Mouse (Mus musculus): ENCODE results near the gene Cbs. TPM values are rescaled to one million over a fixed set of nuclear protein-coding genes. Genes with fewer than 3 reads are reported as not detected.

Gene Cbs
- polyA plus RNA-seq, 2 experiments from 2014 or later: 0.05 TPM; not detected in 1

DNA sequence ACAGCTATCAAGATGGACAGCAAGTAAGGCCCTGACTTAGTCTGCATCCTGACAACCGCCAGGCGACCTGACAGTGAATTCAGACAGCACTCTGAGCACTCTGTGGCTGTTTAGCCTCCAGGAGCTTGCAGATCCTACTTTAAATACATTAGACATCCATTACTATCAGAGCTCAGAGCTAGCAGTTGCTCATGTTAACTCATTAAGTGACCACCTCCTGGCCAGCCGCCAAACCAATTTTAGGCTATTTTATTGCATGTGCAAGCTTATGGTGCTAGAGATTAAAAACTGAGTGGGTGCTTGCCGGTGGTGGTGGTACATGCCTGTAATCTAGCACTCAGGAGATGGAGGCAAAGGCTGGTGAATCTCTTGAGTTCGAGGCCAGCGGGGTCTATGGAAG lies 53.3 kb downstream of the Cbs start:
- no peak for ATAC-seq

DNA sequence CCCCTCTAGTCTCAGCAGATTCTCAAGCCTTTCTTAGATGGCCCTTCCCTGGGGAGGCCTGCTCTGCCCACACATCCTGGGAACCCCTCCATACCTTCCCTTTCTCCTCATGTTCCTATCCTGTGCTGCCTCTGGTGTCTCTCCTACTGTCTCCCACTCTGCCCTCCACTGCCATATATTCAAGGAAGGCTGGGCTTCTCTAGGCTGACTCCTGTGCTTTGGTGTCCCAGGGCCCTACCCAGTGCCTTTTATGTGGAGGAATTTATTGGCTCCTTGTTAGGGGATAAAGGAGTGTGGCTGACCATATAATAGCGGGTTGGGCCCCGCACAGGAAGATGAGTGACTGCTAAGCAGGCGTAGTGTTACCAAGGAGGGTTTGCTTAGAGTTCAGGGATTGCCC lies 53.9 kb downstream of the Cbs start:
- no peak for ATAC-seq

DNA sequence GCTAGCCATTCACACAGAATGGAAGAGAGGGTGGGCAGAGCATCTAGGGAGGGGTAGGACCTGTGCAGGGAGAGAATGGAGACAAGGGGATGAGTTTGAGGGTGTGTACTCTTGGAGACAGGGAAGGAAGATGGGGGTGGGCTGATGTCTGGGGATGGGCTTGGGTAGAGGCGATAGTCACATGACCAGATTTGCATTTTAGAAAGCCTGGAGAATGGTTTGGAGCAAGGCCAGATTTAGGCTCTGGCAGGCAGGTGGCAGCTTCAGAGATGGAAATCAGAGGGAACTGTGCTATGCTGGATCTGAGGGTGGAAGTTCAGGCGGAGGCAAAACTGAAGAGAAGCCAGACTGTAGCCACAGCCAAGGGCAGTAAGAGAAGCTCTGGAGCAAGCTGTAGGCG lies 56.7 kb downstream of the Cbs start:
- ATAC-seq: no peak

DNA sequence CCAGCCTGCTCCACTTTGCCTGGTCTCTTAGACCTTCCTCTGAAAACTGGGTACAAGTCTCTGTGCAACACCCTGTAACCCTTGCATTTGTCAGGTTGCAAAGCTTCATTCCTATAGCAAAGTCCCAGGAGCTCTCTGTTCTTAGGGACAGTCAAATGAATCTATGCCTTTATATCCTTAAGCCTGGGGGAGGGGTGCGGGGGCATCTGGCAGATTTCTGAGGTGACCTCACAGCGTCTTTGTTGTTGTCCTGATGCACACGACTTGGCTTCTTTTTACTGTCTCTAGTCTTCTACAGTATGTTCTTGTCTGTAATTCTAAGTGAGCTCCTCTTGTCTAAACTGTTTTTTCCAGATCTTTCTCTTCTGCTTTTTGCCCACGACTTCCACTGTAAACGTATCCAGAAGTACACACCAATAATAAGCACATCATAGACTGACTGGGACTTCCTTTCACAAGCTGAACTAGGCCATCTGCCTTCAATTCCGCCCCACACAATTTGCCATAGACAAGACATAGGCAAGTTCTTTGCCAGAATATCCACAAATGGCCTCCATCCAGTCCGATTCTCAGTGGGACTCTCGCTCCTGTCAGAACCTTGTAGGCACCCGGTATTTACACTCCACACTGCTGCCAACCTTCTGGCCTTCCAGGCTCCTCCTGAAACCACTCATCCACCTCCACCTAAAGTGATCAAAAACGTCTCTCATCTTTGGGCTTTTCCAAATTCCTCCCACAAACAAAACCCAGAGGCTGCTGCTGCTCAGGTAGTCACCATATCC lies 60.5 kb downstream of the Cbs start:
- ATAC-seq: no peak

DNA sequence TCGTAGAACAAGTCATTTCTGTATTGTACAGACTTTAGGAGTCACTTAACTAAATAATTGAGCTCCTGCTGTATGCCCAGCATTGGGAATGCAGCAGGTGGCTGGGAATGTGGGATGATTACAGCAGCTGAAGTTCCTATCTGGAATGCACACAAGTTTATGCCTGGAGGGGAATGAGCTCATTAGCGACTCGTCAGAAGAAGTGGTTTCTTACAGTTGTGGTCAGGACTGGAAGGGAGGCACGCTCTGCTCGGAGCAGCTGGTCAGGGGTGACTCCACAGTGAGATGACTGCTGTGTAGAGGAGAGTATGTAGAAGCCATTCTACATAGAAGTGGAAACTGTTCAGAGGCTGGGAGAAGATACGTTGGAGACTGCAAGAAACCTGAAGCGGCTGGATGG lies 62.4 kb downstream of the Cbs start:
- no peak for ATAC-seq

DNA sequence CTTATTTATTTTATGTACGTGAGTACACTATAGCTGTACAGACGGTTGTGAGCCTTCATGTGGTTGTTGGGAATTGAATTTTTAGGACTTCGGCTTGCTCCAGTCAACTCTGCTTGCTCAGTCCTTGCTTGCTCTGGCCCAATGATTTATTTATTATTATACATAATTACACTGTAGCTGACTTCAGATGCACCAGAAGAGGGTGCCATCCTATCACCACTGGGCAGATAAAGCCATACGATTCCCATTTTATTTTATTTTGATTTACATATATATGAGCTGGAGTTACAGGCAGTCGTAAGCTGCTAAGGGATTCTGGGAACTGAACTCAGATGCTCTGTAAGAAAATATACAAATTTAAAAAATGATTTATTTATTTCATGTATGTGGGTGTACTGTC lies 65.3 kb downstream of the Cbs start:
- no peak for ATAC-seq

DNA sequence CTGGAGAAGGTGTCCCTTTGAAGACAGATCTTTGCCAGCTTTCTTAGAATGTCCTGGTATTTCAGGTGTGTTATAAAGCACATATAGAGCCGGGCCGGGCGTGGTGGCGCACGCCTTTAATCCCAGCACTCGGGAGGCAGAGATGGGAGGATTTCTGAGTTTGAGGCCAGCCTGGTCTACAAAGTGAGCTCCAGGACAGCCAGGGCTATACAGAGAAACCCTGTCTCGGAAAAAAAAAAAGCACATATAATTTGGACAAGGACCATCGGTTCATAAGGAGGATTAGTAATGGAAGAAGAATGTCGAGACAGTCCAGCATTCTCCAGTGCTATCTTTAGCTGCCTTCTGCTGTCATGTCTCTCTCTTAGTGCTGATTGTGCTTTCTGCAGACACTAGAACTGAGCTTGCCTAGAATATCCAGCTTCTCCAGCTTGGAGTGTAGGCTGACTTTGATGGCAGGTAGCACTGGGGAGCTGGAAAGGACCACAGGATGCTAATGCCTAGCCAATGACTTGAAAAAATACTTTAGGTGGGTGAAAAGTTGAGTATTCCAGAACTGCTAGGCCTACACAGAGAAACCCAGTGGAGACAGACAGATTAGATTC lies 66.6 kb downstream of the Cbs start:
- ATAC-seq: no peak

DNA sequence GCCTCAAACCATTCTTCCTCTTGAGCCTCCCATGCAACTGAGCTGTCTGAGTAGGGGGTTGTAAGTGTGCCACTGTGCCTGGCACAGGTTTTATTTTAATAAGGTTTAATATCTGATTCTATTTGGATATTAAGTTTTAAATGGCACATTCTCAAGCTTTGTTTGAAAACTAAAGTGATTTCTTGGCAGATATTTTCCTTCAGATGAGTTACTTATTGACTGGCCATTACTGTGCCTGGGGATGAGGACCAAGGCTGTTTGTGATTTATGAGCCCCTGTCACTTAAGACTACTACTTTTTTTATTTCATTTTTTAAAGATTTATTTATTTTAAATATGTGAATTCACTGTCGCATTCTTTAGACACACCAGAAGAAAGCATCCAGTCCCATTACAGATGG lies 67.3 kb downstream of the Cbs start:
- ATAC-seq: no peak

DNA sequence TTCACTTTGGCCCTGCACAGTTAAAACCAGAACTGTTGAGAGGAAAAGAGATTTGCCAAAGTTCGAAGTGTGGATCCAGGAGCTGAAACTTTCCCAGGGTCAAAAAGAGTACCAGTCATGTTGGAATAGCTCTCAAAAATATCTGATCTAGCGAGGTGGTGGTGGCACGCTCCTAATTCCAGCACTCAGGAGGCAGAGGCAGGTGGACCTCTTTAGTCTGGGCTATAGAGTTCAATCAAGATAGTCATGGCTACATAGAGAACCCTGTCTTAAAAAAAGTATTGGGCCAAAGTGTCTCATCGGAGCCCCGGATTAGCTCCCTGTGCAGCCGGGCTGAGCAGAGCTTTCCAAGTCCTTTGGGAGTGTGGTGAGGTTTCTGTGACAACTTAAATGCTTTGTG lies 70.8 kb downstream of the Cbs start:
- no peak for ATAC-seq

DNA sequence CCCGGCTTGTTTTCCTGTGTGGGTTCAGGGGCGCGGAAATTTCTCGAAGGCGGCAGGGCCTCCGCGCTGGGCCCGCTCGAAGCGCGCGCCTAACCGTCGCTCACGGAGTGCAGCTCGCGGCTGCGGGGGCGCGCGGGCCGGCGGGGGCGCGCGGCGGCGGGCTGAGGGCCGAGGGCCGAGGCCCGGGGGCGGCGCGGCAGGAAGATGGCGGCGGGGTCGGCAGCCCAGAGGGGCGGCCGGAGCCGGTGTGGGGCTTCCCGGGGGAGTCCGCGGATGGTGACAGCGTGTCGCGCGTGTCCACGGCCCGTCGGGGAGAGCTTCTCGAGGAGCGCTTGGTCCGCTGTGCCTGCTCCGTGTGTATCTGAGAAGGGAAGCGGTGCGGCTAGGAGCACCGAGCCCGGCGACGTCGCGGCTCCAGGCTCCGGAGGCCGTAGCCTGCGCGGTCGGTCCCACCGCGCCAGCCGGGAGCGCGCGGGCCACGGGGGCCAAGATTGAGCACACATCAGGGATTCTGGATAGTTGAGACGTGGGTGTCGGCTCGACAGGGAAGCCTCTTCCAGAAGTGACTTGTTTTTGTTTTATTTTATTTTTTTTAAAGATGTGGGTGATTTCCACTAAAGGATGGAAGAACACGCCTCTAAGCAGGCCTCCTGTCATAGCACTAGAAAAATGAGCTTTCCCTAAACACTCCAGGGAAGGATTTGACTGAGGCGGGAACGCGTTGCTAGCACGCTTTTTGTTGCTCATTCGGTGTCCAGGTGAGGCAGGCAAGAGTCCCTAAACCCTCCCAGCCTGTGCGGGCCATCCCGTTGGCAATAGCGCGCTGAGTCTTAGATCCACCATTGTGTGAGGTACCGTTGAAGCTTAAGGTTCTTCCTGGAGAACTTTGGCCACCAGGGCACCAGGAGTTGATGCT lies 71.6 kb downstream of the Cbs start:
- peak; percentile 0 for ATAC-seq

DNA sequence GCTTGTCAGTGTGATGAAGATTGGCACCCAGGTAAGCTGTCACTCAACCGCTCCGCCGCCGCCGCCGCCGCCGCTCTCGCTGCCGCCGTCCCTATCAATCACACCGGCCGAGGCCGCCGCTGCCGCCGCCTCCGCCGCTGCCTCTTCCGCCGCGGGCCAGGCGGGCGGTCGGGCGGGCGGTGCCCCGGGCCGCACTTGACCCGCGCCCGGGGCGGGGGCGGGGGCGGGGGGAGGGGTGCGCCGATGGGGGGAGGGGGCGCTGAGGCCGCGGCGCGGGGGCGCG lies 72.2 kb downstream of the Cbs start:
- no peak for ATAC-seq

DNA sequence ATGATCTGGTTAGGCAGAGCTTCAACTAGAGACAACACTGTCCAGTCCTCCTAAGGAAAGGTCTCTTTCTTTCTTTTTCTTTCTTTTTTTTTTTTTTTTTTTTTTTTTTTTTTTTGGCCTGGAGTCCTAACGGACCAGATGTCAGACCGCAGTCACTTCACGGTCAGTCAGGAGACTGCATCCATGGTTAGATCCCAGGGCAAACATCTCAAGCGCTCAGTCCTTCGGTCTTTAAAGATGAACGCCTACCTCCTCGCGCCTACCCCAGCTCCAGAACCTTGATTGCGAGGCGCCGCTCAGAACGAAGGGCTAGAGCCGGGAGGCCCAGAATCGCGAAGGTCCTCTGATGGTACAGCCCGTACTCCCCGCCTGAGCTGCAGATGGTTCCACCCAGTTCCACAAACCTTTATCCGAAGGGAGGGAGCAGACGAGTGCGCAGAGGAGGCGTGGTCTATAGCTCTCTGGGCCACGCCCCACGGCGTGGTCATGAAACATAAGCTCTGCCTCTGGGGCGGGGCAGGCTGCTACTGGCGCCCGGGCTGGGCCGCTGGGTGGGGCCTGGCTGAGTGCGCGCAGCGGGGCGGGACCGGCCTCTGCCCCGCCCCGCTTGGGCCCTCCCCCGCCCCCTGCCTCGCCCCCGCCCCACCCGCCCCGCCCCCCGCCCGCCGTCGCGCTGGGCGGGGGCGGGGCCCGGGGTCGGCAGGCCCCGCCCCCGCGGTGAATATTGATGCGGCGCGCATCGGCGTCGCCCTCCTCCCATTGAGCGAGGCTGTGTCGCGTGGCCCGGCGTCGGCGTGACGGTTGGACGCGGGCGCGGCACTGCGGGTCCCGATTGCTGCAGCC lies 72.8 kb downstream of the Cbs start, which contains the start of gene Pknox1:
Gene Pknox1, plus strand, starts transcription at position 720 of the 843 bp plus-strand sequence.
- peak; percentile 85 for ATAC-seq

DNA sequence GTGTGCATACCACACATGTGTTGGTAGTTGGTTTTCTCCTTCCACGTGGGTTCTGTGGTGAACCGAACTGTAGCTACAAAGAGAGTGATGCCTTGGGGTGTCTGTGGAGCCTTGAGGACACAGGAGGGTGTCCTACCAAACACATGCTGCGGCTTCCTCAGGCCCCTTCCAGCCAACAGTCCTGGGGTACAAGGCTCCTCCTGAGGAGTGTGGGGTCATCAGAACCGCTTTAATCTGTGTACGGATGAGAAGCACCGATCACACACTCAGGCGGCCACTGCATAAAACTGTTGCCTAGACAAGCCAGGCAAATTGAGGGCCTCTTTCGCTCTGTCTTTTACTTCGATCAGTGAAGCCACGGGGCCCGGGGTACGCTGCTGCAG lies 73.4 kb downstream of the Cbs start:
- ATAC-seq: no peak

DNA sequence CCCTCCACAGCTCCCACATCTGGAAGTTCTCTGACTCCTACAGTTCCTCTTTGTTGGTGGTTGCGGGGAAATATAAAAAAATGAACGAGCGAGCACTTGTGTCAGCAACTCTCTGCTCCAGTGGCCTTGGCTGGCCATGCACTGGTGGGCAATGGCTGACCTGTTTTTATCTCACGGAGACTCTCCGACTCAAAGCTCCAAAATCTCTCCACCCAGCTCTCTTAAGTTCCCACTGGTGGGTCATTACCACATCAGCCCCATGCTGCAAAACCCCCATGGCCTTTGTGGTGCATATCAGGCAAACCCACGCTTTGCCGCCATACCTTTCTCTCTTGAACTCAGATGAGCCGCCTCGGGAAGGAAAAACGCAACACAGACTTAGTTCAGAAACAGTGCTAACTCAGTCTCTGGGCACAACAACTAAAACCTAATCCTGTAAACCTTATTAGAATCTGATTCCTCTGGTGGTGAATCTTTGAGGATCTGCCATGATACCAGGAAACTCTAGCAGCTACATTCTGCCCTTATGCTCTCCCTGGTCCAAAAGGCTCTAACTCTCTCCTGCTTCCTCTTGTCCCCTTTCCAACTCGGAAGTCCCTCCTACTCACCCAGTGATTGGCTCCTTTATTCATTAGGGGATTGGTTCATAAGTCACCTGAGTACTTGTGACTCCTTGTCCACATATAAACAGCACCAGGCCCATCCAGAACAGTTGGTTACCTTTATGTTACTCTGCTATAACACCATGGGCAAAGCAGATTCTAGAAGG lies 77.8 kb downstream of the Cbs start:
- no peak for ATAC-seq

Other genes starting within 250 kb of the Cbs start
- gene Wdr4, start 117.3 kb downstream of the Cbs start, polyA plus RNA-seq (2017; shearing (Covaris generic)): 10 to 100 TPM; 14.4 to 16.2 TPM
- 100 to 1,000 TPM; 248 to 290 TPM for gene Ndufv3, start 117.1 kb downstream of the Cbs start, polyA plus RNA-seq (2017; shearing (Covaris generic))
- gene Pknox1, start 72.5 kb downstream of the Cbs start, polyA plus RNA-seq (2017; shearing (Covaris generic)): 10 to 100 TPM; 42.0 to 44.1 TPM
- gene U2af1, start 21.7 kb upstream of the Cbs start, polyA plus RNA-seq (2017; shearing (Covaris generic)): 10 to 100 TPM; 60.6 to 77.9 TPM
- not detected for gene Cryaa, start 40.6 kb upstream of the Cbs start, polyA plus RNA-seq (2017; shearing (Covaris generic))
- 1 to 10 TPM; 3.2 to 4.1 TPM for gene Sik1, start 218.6 kb upstream of the Cbs start, polyA plus RNA-seq (2017; shearing (Covaris generic))

Data from activated CD4-positive, CD25-positive, alpha-beta regulatory T cell, adult 4 months (primary cell).